Mouse (Mus musculus) liver (tissue): ENCODE results near the gene Hoxd1.

Source experiments
- DNase-seq: peaks from one replicate; pipeline ENCODE4 v3.0.0-alpha.2; 2020; ENCODE audit warnings: mixed read lengths

The Hoxd1 gene

DNA sequence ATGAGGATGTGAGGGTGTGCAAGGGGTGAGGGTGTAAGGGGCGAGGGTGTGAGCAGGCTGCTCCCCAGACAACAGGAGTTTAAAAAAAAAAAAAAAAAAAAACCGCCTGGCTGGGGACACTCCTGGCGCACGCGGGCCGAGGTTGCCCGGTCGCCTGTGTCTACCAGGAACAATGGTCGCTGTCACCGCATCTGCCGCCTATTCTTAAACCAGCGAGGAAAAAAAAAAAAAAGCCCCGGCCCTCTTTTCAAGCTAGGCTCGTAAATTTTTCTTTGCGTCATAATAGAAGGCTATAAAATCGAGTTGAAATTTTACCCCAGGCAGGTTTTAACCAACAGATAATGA lies 29.5 kb upstream of the Hoxd1 start:
- DNase-seq, result no peak

DNA sequence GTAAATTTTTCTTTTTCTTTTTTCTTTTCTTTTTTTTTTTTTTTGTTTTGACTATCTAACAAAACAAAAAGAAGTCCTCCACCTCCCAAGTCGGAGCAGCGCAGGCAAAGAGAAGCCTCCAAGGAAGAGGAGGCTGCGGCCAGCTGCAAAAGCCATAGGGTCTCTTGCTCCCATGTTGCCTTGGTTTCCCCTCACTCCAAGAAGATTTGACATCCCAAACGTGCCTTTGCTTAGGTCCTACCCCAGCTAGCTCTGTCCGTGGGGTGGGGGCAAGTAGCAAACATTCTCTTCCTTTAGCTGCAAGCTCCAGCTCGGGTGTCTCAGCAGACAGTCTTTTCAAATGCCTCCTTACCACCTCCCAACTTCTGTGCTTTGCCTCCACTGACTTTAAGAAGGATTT lies 29.0 kb upstream of the Hoxd1 start:
- DNase-seq, result no peak

DNA sequence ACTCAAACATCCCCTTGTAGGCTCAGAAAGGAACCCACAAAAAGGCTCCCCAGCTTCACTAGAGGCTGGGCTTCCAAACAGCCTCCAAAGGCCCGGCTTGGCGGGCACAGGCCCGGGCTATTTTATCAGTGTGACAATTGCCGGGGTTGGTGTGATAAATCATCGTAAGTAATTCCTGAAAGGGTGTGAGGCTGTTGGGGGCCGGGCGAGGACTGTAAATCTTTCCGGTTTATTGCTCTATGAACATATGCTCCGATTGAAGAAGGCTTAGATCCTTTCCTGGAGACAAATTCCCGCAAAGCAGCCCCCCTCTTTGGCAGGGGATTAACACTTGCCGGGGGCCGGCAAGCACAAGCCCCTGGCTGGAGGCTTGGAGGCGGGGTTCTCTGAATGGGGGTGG lies 28.3 kb upstream of the Hoxd1 start:
- no peak for DNase-seq

DNA sequence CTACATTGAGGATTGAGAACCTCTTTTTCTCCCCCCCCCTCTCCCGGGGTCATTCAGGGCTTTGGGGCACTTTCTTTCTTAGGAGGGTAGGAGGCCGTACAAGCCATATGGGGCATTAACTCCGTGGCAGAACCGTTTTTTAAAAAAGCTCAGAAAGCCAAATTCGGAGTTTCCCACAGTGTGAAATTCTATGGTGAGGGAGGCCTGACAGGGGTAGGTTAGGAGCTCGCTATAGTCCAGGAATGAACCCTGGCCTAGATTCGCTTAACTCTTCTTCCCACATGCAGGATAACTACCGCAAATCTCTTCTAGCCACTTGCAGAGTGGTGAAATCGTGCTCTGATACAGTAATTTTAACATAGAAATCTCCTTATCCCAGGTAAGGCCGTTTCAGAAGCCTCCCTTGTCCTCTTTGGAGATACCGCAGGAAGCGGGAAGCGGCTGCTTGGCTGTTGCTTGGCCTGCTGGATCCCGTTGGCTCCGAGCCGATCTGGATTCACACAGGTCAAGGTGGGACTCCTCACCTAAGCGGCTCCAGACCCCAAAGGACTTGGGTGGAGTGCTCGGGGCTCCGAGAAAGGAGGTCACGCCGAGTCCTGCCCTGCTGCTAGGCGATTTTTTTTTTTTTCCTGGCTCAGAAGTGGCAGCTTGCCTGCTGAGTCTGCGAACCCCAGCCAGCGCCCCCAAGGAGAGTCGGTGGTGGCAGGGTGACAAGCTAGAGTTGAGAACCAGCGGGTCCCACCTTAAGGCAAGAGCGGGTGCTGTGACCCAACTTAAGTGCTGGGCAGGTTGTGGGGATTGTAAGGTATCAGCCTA lies 27.6 kb upstream of the Hoxd1 start:
- no peak for DNase-seq

DNA sequence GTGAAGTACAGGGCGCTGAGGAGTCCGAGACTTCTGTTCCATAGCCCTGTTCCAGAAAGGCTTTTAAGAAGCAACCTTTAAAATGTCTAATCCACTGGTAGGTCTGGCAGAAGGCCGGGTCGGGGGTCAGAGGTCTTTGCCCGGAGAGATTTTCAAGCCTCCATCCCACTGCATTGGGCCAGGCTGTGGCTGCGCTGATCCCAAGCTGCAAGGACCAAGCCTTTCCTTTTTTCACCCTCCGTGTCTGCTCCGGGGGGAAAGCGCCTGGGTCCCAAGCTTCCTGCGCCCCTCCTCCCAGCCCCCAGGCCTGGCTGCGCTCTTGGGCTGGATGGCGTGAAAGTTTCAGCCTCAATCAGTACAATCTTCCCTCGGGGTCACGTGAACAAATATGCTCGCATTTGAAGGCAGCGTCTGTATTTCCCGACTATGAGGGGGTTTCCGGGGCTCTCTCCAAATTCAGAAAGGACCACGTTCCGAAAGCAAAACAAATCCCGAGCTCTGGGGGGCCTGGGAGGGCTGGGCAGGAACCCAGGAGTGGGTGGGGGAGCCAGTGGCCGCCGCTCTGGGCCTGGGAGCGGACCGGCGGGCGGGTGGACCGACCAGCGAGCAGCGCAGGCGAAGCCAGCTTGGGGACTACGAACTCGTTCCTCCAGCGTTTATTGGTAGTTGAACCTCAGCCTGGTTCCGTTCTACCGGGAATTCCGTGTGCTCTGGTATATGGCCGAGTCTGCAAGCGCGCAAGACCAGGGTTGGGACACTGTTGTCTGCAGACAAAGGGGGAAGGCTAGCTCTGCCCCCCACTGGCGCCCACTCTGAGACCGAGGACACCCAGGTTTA lies 26.7 kb upstream of the Hoxd1 start:
- no peak for DNase-seq

DNA sequence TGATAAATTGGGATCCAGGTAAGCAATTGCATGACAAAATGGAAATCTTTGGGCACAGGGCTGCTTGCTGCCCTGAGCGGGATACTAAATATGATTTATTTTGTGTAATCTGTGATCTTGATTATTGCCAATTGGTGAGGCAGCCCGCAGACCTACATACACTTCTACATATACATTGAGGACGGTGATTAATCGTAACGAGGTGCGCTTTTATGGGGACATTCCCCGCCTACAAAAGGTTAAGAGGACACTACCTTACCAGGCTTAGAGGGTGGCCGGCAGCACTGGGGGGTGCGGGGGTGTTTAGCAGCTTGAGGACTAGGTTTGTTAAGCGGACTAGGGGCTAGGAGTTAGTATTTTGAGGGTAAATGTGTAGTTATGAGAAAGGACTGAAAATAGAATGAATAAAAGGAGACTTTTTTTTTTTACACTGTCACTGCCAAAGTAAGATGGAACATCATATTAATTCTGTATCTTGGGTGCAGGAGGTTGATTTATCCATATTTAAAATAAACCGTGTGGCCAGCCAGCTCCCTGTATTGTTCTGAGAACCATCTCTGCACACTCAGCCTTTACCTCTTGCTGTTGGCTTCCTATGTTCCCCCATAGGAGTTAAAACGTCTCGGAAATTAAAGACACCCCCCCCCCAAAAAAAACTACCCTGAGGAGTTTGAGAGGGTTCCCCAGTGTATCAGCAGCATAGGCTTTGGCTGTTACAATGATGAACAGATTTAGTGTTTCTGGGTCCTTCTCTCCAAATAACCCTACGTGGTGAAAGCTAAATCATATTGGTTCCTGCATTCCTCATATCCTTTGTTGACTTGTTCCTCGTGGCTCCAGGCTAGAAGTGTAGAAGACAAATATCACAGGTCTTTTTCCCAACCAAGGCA lies 25.8 kb upstream of the Hoxd1 start:
- no peak for DNase-seq

DNA sequence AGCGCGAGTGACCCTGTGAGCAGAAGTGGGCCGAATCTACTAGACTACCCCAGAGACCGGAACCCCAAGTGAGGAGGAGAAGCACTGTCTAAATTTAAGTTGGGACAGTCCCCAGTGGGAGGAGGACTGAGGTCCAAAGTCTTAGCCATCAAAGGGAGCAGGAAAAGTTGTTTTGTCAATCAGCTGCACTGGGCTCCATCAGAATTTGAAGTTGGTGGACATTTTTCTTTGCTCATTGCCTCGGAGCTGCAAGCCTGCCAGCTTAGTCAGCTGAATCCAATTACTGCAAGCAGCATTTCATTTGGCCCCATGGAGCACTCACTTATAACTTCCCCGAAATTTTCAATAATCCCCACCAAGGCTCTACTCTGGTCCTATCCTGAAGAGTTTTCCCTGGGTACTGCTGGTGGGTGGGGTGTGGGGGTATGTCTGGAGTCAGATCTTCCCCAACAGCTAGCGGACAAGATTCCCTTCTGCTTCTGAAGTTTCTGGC lies 25.2 kb upstream of the Hoxd1 start:
- DNase-seq, result no peak

DNA sequence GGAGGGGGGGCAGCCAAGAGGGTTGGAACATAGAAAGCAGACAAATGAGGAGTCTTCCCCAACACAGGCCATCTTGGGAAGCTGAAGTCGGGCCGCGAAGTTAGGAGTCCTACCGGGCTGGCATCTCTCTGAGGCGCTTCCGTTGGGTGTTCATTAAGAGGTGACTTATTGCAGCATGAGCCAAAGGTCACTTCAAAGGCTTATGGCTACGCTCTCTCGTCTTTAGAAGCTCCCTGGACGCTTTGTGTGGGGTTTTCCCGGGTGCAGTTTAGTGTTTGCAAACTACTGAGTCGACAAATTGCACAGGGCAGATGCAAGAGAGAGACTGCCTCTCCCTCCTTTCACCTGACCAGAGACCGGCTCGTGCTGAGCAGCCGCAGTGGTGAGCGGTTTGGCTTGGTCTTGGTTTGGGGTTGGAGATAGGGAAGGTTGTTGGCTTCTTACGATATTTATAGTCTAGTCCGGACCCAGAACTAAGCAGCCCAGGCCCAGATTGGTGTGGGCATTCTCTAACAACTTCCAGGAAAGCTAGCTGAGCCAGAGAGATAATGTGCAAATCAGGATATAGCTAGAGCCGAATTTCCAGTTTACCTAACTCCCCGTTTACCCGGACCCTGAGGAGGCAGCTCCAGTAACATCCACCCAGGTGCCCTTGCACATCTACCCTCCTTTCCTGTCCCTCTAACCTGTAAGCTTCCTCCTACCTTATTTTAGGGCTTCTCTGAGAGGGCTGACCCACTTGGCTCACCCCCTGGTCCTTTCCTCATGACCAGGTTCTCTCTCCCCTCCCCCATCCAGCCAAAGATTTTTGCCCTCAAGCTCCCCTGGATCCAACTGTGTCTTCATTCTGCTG lies 23.9 kb upstream of the Hoxd1 start:
- DNase-seq, result no peak

DNA sequence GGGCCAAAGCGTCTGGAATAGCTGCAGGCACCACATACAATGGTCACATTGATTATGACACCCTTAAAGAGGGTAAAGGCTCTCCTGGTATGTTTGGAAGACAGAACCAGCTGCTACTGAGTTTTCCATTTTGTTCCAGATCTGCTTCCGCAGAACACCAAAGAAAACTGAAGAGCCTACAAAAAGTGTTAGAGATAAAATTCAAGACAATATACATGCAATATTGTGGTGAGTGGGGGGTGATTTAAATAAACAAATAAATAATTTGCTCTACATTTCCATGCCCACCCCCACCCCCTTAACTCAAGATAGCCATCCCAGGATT lies 23.3 kb upstream of the Hoxd1 start:
- DNase-seq, result no peak

DNA sequence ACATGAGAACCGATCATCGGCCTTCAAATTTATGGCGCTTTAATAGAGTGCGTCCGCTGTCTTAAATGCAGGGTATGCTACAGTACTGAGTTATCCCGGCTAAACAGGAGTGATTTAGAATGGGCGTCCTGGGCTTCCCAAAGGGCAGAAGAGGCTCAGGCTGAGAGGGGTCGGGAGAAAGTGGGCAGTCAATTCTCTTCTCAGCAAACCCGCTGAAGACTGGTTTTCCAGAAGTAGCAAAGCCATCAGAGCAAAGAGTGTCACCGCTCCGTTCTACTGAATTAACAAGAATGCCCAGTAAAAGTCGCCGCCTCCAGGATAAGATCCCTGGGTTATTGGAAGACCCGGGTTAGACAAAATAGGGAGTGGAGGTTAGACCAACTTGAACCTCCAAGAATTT lies 22.9 kb upstream of the Hoxd1 start:
- no peak for DNase-seq

DNA sequence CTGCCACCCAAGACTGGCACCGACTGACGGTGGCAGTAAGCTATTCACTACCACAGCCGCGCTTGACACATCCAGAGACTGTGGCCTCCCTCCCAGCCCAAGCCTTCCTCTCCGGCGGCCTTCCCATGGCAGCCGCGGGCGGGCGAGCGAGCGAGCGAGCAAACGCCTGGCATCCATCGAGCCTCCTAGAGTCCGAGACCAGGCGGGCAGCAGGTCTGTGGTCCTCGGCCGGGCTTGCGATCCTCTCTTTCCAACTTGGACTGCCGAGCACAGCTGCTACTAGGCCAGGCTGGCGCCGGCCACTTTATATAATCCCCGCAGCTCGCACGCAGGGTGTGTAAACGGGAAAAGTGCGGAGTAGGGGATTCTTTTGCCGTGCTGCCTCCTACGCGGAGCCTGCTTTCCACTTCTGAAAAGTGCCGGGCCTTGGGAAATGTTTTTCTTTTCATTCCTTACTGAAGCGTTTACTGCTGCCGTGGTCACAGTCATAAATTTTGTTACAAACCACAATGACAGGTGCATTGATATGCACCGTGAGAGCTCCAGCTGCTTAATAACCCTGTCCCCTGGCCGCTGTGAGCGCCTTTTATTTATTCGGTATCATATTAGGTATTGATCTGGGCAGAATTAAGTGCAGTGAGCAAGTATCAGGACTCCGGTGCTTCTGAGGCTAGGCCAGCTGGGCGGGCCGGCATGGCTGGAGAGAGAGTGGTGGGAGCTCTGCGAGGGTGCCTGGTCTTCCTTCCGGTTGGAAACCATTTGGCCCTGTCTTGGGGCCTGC lies 22.3 kb upstream of the Hoxd1 start:
- DNase-seq, result no peak

DNA sequence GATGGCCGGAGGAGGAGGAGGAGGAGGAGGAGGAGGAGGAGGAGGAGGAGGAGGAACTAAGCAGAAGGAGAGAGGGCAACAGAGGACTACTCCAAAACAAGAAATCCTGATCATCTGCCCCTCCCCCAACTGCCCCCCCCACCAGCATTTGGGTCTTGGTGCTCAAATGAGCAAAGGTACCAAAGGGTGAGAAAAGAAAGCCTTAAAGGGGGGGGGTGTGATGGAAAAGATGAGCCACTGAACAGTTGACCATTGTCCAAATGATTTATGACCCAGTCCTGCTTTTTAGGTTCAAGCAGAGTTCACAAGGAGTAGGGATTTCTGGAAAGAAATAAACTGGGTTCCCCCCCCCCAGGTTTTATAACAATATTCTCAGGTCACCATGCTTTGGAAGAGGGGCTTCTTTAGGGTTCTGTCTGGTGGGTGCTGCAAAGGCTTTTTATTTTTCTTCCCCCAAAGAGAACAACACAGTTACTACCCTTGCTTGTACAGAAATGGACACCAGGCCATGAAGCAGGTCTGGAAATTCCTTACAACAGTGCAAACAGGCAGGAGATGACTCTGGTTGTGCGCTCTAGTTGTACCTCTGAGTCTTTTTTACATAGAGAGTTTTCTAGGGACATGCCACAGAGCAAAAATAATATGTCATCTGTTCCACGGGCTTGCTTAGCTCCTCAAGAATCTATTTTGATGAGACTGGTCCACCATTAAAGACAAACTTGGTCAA lies 21.4 kb upstream of the Hoxd1 start:
- DNase-seq, result no peak

DNA sequence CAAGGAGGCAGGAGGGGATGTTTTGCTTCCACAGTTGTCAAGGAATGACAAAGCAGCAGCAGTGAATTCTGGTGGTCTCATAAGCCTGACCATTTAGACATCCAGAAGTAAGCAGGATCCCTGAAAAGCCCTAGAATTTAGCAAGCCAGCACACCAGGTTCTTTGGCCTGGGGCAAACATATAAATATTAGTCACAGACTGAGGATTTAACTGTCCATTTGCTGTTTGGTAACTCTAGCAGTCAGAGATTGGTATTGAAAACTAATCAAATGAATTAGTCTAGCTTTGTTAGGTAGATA lies 20.9 kb upstream of the Hoxd1 start:
- no peak for DNase-seq

DNA sequence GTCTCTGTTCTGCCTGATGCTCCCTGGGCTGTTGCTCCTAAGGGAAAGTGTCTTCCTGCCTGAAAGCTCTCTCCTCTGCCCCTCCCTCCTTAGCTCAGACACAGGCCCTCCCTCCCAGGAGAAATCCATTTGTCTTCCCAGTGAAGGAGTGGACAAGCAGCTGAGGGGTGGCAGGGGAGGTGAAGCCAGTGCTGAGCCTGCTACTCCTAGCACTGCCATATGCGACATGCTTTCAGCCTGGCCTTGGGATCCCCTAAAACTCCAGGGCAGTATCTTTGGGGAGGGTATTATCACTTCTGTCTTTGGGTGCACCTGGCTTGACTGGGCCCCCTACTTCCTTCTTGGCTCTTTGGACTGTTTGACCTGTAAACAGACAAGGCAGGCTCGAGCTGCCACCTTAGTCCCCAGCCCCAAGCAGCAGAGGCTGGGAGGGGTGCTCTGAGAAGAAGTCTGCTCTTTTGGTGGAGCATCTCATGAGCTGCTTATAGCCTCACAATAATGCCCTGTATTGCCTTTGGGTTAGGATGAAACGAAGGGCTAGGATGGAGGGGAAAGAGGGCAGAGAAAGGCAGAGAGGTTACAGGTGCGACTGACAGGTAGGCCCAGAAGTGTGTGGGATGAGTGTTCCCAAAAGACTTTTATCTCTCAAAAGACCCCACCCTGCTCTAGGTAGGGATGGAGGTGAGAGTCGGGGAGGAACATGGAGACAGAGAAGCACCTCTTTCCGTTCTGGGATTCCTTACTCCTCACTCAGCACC lies 17.1 kb upstream of the Hoxd1 start:
- DNase-seq, result no peak

DNA sequence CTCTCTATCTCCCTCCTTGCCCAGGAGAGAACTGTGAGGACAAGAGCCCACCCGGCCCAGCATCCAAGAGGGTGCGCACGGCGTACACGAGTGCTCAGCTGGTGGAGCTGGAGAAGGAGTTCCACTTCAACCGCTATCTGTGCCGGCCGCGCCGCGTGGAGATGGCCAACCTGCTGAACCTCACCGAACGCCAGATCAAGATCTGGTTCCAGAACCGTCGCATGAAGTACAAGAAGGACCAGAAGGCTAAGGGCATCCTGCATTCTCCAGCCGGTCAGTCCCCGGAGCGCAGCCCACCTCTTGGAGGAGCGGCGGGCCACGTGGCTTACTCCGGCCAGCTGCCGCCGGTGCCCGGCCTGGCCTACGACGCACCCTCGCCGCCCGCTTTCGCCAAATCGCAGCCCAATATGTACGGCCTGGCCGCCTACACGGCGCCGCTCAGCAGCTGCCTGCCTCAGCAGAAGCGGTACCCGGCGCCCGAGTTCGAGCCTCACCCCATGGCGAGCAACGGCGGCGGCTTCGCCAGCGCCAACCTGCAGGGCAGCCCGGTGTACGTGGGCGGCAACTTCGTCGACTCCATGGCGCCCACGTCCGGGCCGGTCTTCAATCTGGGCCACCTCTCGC lies 16.4 kb upstream of the Hoxd1 start:
- no peak for DNase-seq

DNA sequence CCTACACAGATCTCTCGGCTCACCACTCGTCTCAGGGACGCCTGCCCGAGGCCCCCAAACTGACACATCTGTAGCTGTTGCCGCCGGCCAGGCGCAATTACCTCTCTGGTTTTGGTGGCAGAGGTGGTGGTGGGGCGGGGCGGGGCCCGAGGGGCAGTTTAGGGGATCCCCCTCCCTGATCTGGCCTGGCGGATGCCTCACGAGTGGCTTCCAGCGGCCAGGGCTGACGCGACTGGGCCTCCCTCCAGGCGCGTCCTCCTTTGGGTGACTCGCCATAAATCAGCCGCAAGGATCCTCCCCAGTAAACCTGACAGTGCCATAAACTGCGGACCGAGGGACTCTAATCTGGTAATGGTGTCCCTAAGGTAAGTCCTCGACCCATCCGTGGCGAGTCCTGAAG lies 15.8 kb upstream of the Hoxd1 start:
- no peak for DNase-seq

DNA sequence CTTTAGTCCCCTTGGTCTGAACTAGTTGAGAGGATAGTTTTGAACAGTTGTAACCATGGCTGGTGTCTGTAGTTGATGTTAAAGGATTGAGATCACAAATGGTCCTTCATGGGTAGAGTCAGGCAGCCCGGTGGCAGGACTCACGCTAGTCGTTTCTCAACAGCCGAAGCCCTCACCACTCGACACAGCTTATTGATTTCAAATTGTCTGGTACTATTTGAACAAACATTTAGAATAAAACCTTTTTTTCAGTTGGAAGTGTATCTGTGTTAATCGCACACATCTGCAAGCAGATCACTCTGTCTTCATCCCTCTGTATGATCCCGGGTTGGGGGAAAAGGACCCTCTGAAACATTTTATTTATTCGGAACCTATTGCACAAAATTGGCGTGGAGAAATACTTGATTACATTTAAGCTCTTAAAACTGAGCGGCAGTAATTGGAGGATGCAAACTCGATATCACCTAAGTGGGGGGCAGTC lies 15.1 kb upstream of the Hoxd1 start:
- DNase-seq, result no peak

DNA sequence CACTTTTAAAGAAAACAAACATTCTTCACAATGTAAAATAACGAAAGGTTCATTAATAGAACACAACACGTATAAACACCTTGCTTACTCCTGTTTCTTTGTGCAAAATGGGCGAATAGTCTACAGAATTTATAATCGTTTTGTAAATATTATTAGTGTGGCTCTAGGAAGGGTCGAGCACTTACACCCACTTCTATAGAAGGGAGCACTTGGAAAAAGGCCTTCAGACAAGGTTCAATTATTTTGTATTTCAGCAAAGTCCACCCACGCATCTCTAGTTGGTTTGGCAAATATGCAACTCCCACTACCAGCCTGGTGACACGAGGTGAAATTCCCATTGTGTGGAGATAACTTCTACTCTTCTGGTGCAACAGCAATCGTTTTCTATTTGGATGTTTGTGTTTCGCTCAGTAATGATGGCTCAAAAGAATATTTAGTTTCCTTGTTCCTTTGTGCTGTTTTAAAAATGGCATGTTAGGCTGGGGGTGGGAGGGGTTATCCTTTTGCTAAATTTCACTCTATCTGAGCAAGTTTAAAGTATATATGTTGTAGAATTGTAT lies 14.3 kb upstream of the Hoxd1 start:
- DNase-seq, result no peak
